Comparison of ENCODE assay signal across 27 mouse cellular contexts in the genomic region with DNA sequence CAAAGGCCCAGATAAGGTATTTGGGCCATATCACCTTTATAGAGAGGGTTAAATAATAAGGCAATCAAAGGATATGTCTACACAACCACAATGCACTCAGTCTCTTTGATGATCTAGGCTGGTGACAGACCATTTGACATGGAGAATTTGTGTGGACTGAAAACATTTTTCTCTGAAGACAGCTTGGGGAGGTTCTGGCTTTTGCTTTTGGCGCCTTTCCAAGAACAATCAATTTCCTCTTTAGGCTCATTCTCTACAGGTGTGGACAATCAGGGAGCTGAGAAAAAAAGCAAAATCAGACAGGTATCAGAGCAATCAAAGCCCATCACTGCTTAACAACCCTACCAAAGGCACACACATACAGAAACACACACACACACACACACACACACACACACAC.
A peak's percentile ranks its signal among the peaks of the same experiment; 100 is the strongest.
DNase-seq lines count a peak whose midpoint lies in the region; ATAC-seq lines count a peak whose summit lies in the region.
"Had no signal": no experiment of that assay in that cellular context is flagged by ENCODE, and none has a peak within 500 bp of the region (broad histone marks: within the 10 kb centered on the region; RNA-seq: fewer than 3 reads in every experiment).

No protein-coding gene starts in this region.

- WGBS in heart, embryonic 10.5 days, result 69% methylated on average over 1 of the region's 1 CpGs
- 78% methylated on average over 1 of the region's 1 CpGs for WGBS in midbrain, embryonic 14.5 days
- 87% methylated on average over 1 of the region's 1 CpGs for WGBS in midbrain, embryonic 13.5 days

- H3K4me3 ChIP-seq in heart, embryonic 10.5 days, result no peak overlapping the region
- no peak overlapping the region for H3K4me3 ChIP-seq in midbrain, embryonic 14.5 days (replicated peaks; ENCODE audit: low read depth, low read length)
- no peak overlapping the region for H3K4me3 ChIP-seq in midbrain, embryonic 13.5 days (replicated peaks)
- H3K4me3 ChIP-seq: hindbrain, embryonic 12.5 days; midbrain, embryonic 10.5 days; stomach, embryonic 15.5 days had no signal

- no peak overlapping the region for H3K27ac ChIP-seq in heart, embryonic 10.5 days
- no peak overlapping the region for H3K27ac ChIP-seq in midbrain, embryonic 14.5 days (replicated peaks; ENCODE audit: low read depth, low read length)
- H3K27ac ChIP-seq in midbrain, embryonic 13.5 days, result no peak overlapping the region
- H3K27ac ChIP-seq: hindbrain, embryonic 12.5 days; liver, embryonic 14.5 days; midbrain, embryonic 10.5 days; stomach, embryonic 15.5 days had no signal

- no peaks in the 10 kb centered on the region for H3K4me1 ChIP-seq in heart, embryonic 10.5 days
- no peaks in the 10 kb centered on the region for H3K4me1 ChIP-seq in midbrain, embryonic 14.5 days (ENCODE audit: control insufficient read depth, insufficient read depth, low read length)
- no peaks in the 10 kb centered on the region for H3K4me1 ChIP-seq in midbrain, embryonic 13.5 days (replicated peaks)
- H3K4me1 ChIP-seq: midbrain, embryonic 10.5 days; stomach, embryonic 15.5 days had no signal

- H3K27me3 ChIP-seq in heart, embryonic 10.5 days (ENCODE audit: insufficient read depth, poor library complexity, severe bottlenecking), result no peaks in the 10 kb centered on the region
- H3K27me3 ChIP-seq in midbrain, embryonic 14.5 days (ENCODE audit: control insufficient read depth, insufficient read depth, low read length), result no peaks in the 10 kb centered on the region
- H3K27me3 ChIP-seq in midbrain, embryonic 13.5 days, result no peaks in the 10 kb centered on the region
- H3K27me3 ChIP-seq: CH12.LX; hindbrain, embryonic 12.5 days; stomach, embryonic 15.5 days had no signal

- H3K9me3 ChIP-seq in heart, embryonic 10.5 days, result no peaks in the 10 kb centered on the region
- no peaks in the 10 kb centered on the region for H3K9me3 ChIP-seq in midbrain, embryonic 14.5 days (ENCODE audit: control insufficient read depth, low read length)
- no peaks in the 10 kb centered on the region for H3K9me3 ChIP-seq in midbrain, embryonic 13.5 days
- H3K9me3 ChIP-seq: hindbrain, embryonic 12.5 days; midbrain, embryonic 10.5 days; stomach, embryonic 15.5 days had no signal

- H3K9ac ChIP-seq in midbrain, embryonic 14.5 days (replicated peaks; ENCODE audit: low read length), result no peak overlapping the region
- H3K9ac ChIP-seq in midbrain, embryonic 13.5 days (replicated peaks), result no peak overlapping the region
- H3K9ac ChIP-seq: hindbrain, embryonic 12.5 days; liver, embryonic 14.5 days; lung, embryonic 14.5 days; stomach, embryonic 15.5 days had no signal

- no peak for ATAC-seq in cerebellum, adult (ENCODE audit: insufficient number of reproducible peaks, low FRiP score, low TSS enrichment)
- ATAC-seq in midbrain, embryonic 14.5 days (ENCODE audit: low FRiP score, low TSS enrichment), result no peak
- no peak for ATAC-seq in midbrain, embryonic 13.5 days
- ATAC-seq: activated CD4-positive, CD25-positive, alpha-beta regulatory T cell, adult 4 months; forebrain, embryonic 16.5 days had no signal

- DNase-seq in cerebellum, adult 18-20 months, result peak; percentile 30 to 33
- DNase-seq in heart, embryonic 10.5 days (ENCODE audit: low spot score), result peak; percentile 38
- DNase-seq in heart, postnatal 25 days (ENCODE audit: low spot score), result no peak
- DNase-seq in midbrain, embryonic 14.5 days, result peak; percentile 11
- no peak for DNase-seq in thymus, adult 18-20 months
- DNase-seq: adrenal gland, adult 2 months; adrenal gland, postnatal 36 days; cerebellum, postnatal 25 days; gastrocnemius, postnatal 10 days; heart, postnatal 14 days; kidney, adult 18-20 months; kidney, postnatal 4 days; layer of hippocampus, postnatal 36 days; left cerebral cortex, postnatal 4 days; lung, embryonic 14.5 days; lung, postnatal 14 days; right cerebral cortex, postnatal 25 days; thymus, postnatal 14 days had no signal

- H3K4me2 ChIP-seq in midbrain, embryonic 14.5 days (ENCODE audit: low read length), result no peak overlapping the region
- H3K4me2 ChIP-seq in midbrain, embryonic 13.5 days (replicated peaks), result no peak overlapping the region
- H3K4me2 ChIP-seq: hindbrain, embryonic 12.5 days; lung, embryonic 14.5 days; stomach, embryonic 15.5 days had no signal

- intact Hi-C loops in heart, postnatal 25 days (cut with DNase I), result no loop called here

- no peaks in the 10 kb centered on the region for H3K36me3 ChIP-seq in heart, embryonic 10.5 days
- no peaks in the 10 kb centered on the region for H3K36me3 ChIP-seq in midbrain, embryonic 14.5 days (ENCODE audit: control insufficient read depth, insufficient read depth, low read length)
- no peaks in the 10 kb centered on the region for H3K36me3 ChIP-seq in midbrain, embryonic 13.5 days
- H3K36me3 ChIP-seq: hindbrain, embryonic 12.5 days; midbrain, embryonic 10.5 days; stomach, embryonic 15.5 days had no signal

Comparison
In these comparisons a context has a peak if more than half of its experiments do, and no peak if none do; other contexts are left out.
1. DNase-seq: peak in cerebellum, adult 18-20 months (2 of 2), heart, embryonic 10.5 days (single experiment) and midbrain, embryonic 14.5 days (single experiment); none in heart, postnatal 25 days (single experiment) and thymus, adult 18-20 months (0 of 2).